Mouse (Mus musculus): ENCODE data around the gene Atp6v1e1.
A peak's percentile ranks its signal among the peaks of the same experiment; 100 is the strongest.
"Not testable (repeated sequence)": the region's sequence is repeated elsewhere in the genome, so short reads cannot be mapped to it uniquely, and the experiment has no call there.

Gene Atp6v1e1

DNA sequence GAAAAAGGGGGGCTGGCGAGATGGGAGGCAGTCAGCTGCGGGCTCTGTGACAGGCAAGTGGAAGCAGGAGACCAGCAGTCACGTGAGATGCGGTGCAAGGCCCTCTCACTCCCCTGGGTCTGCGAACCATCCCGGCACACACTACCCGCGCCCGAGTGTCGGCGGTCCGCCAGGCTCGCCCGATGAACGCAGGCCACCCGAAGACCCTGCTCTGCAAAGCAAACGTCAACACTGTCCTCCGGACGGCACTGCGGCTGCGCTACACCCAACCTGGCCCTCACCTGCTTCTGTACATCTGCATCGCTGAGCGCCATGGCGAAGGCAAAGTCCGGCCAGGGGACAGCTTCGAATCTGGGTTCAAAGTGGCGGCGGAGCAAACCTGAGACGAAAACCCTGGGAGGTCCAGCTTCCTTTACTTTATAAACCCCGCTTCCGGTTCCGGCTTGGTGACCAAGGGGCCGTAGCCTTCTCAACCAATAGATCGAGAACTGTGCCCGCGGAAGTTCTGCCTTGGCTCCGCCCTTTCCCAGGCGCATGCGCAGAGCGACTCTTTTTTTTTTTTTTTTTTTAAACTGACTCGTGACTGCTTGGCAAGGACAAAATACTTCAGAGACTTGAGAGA, at the start of gene Atp6v1e1:
Atp6v1e1 (minus strand) TSS at position 487 of the 622 bp plus-strand sequence.
- peak; percentile 93 for DNase-seq (ENCODE audit: extremely low spot score, low read depth, low spot score)

DNA sequence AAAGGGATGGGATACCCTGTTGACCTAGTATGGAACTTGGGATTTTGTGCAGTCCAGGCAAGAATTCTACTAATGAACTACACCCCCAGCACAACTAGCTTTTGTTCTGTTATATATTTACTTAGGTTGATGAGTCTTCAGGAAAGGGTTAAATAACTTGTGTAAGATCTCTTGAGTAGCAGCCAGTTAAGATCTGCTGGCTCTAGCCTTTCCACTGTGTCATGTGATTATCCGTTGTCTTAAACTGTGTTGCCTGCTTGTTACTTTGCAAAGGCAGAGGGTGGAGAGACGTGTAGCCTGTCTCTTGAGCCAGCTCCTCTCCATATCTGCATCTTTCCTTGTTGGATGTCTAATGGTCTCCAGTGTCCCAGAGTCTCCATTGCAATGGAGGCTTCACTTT, 48.7 kb upstream of the Atp6v1e1 start:
- DNase-seq (ENCODE audit: extremely low spot score, low read depth, low spot score): no peak

DNA sequence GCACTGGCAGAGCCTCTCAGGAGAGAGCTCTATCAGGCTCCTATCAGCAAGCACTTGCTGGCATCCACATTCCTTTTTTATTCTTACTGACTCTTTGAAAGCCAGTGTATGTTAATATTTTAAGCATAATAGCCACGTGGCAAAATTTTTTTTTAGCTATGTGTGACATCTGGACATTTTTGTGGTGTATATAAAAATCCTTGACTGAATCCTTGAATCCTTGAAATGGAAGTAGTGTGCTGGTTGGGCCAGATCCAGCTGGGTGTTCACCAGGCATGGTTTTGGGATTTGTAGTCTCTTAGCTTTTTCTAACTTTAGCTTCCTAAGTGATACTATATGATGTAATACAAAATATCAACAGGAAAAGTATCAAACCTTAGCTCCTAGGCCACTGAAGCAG, 46.2 kb upstream of the Atp6v1e1 start:
- DNase-seq (ENCODE audit: extremely low spot score, low read depth, low spot score): no peak

DNA sequence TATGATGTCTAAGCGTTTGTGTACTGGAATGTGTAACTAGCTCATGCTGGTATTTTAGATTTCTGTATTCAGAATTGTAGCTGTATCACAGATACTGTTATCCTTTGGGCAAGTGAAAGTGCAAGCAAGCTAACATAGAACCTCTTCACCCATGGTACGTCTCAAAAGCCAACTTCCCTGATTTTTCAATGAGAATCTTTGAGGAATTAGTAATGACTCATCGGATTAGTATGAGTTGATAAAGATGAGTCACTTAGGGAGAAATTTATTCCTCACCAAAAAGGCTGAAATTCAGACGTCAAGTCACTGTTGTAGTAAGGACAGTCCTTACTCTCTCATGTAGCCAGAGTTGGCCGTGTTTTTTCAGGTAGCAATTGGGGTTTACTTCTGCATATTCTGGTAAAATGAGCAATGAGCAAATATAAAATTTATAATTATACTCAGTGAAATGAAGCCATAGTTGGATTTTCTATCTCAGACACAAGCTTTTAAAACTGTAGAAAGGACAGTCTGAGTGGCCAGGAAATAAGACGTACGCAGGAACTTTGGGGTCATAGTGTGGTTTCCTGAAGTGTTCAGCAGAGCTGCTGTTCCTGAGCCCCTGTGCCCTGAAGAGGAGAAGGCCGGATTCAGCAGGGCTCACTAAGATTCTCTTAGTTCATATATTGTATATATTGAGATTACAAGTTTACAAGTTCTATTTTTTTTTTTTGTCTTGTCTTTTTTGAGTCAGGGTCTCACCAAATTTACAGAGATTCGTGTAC, 43.6 kb upstream of the Atp6v1e1 start:
- DNase-seq (ENCODE audit: extremely low spot score, low read depth, low spot score): no peak

DNA sequence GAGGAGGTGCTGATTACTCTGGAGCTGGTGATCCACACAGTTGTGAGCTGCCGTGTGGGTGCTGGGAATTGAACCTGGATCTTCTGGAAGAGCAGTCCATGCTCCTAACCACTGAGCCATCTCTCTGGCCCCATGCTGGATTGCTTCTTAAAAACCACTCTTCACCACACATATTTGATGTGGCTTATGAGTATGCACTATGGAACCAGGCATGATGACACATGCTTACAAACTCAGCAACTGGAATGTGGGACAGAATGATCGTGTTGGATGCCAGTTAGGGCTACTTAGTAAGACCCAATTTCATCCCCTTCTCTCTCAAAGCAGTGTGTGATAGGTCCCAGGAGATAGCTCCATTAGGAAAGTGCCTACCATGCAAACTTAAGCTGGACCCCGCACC, 37.5 kb upstream of the Atp6v1e1 start:
- DNase-seq (ENCODE audit: extremely low spot score, low read depth, low spot score): no peak

DNA sequence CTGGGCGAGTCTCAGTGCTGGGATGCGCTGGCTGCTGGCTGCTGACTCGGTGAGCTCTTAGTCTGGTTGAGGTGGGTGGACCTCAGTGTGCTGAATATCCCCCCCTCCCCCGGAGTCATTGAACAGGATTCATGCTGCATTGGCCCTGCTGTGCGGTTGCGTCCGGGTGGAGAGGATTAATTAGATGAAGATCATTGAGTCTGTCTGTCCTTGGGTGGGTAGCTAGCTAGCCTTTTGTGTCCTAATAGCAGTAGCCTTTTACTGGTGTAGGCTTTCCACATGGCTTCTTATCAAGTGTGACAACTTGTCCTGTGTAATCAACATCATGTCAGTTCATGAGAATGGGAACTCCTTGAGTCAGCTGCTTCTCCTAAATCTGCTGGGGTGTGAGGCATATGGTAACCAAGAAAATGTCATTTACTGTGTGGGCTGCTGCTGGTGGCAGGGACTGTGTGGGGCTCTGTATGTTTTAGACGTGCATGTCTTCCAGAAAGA, 35.7 kb upstream of the Atp6v1e1 start:
- DNase-seq (ENCODE audit: extremely low spot score, low read depth, low spot score): no peak

DNA sequence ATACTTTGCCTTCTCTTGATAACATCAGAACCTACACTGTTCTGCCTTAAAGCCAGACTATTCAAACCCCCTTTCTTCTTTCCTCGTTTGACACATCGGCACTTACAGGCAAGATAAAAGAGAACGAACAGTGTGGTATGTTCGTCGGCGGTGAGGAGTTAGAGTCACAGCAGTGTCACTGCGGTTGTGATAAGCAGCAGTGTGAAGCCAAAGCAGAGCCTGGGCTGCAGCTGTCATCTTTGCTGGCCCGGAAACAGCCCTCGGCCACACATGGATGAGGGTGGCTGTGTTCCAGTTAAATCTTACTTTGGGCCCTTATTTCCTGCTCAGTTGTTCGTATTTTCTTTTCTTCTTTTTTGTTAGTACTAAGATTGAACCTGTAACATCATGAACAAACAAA, 31.8 kb upstream of the Atp6v1e1 start:
- no peak for DNase-seq (ENCODE audit: extremely low spot score, low read depth, low spot score)

DNA sequence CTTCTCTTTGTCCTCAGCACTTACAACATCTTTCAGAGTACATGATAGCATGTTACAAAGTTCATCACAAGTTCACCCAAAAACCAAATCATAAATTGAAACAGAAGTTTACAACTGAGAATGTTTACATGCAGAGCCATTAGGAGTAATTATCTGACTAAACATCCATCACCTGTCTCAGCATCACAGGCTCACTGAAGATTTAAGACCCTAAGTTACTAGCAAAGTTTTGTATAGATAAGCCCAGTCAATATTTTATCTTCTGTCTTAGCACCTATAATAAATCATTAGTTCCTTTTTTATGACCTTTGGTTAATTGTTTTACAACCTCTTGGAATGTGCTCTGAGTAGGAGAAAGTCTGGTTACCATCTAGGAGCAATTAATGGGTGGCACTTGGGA, 28.1 kb upstream of the Atp6v1e1 start:
- not testable (repeated sequence) for DNase-seq (ENCODE audit: extremely low spot score, low read depth, low spot score)

DNA sequence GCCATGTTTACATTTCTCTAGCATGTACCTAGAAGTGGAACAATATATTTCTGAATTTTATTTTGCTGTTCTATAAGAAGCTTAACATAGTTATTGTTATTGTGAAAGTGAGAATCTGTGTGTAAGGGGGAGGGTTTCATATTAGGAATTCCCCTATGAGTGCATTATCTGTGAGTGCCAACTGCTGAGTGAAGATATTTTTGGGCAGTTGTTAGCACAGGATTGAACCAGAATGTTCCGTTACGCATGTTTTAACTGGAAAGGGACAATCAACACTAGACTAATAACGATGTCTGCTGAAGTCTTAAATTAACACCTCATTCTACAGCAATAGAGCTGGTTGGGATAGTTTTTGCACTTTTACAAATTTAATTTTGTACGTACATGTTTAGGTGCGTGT, 19.2 kb upstream of the Atp6v1e1 start:
- DNase-seq (ENCODE audit: extremely low spot score, low read depth, low spot score): no peak

DNA sequence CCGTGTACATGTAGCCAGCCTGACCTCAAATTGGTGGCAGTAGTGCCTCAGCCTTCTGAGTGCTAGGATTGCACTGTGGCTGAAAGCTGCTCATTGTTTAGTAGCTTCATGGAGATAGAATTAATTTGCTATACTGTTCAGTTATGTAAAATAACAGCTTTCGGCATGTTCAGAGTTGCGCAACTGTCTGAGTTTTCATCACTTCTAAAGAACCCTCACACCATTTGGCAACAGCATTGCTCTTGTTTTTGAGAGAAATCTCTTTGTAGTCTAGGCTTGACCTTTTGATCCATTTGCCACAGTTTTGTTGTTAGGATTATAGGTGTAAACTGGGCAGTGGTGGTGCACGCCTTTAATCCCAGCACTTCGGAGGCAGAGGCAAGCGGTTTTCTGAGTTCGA, 17.7 kb upstream of the Atp6v1e1 start:
- DNase-seq (ENCODE audit: extremely low spot score, low read depth, low spot score): no peak

DNA sequence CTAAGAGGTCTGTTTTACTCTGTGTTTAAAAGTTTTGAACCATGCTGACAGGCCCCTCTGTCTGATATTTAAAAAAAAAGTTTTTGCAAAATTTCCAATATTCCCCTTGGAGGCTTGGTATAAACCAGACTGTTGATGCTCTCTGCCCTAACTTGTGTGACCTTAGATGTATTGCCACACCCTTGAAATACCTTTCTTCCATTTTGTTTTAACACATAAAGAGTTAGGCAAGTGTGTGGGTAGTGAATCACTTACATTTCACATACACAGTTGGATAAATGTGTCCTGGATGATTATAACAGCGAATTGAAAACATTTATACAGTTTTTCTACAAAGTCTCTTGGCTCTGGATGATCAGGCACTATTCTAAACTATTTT, 14.5 kb upstream of the Atp6v1e1 start:
- no peak for DNase-seq (ENCODE audit: extremely low spot score, low read depth, low spot score)

DNA sequence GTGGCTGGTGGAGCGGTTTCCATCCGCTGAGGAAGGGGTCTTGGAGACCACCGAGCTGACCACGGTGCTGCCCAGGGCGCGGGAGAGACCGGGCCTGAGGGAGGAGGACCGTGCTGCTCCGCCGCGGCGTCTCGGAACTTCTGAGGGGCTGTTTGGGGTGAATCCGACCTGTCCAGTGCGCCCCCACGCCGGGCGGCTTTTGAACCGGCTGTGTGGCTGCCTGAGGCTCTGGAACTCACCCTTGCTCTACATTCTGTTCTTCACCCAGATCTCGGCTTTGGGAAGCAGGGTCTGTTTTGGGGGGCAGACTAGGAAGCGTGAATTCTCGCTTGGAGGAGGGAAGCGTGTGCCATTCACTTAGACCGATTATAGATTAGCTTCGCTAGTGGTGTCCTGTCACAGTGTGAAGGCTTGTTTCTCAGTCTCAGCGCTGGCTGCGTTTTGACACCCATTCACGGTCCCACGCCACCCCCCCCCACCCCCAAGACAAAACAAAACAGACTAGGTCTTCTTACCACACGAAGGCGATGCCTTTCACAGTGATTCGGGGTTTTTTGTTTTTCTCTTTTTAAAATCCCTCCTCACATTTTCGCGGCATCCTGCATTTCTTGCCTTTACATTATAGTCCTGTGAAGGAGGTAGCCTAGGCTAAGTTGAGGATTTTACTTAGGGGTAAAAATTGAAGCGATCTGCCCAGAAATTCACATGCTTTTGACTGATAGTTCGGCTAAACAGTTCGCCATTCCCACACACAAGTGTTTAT, 14.0 kb upstream of the Atp6v1e1 start:
- no peak for DNase-seq (ENCODE audit: extremely low spot score, low read depth, low spot score)

DNA sequence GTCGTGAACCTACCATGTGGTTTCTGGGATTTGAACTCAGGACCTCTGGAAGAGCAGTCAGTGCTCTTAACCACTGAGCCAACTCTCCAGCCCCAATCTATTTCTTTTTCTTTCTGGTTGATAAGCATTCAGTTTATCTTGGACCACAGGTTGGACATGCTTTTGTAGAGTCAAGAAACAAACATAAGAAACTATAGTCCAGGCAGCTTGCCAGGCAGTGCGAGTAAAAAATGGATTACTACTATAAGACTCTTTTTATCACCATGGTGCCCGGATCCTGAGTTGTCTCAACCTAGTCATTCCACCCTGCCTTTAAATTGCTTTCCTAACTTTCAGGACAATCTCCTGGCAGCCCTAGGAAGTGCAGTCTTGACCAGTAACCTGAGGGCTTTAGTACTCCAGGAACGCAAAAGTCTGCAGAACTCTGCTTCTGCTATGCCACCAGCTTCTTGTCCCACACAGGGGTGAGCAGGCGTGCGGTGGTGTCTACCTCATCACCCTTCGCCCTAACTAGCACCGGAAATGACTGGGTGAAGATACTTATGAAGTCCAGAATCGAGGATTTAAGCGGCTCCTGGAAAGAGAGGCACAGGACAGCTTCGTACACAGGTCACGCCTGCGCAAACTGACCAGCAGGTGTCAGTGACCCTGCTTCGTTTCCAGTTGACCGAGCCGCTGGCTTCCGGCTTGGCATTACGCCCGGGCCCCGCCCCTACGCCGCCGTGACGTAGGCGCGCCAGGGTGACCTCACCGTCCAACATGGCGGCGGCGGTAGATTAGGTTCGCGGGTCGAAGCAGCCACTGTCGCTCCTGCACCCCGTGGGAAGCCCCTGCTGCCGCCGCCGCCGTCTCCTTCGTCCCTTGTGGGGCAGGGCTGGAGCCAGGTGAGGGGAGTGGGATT, 13.1 kb upstream of the Atp6v1e1 start, which contains the start of gene Bcl2l13:
Bcl2l13 (plus strand) TSS at position 739 of the 901 bp plus-strand sequence.
- DNase-seq (ENCODE audit: extremely low spot score, low read depth, low spot score): peak; percentile 60

DNA sequence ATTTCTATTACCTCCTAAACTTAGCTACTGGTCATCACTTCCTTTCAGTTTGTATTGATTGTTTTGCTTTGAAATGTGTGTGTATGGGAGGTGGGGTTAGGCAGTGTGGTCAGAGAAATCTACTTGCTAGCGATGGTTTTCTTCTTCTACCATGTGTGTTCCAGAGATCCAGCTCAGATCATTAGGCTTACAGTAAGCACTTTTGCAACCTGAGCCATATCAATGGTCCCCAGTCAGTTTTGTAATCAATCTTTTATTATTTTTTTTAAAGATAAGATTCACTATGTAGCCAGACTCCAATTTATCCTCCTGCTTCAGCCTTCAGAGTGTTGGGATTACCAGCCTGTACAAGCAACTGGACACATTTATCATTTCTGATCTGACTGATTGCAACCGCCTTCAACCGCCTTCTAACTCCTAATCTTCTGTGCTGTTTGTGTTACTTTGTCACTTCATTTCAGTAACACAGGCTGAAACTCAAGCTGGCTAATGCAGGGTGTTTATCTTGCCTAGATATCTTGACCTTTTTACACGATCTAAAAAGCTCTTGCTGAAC, 12.3 kb upstream of the Atp6v1e1 start:
- no peak for DNase-seq (ENCODE audit: extremely low spot score, low read depth, low spot score)

DNA sequence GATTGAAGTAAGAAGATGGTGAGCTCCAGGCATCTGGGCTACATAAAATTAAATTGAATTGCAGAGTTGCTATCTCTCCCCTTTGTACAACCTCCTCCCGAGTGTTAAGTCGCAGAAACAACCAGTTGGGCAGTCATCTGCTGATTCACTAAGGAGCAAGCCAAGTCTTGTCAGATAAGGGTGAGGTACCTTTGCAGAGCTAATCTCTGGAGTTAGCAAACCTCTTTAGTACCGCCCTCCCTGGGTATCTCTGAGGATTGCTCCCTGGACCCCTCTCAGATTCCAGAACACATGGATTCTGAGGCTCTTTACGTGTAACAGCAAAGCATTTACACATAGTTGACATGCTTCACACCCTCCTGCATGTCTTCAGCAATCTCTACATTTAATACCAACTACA, 9.5 kb upstream of the Atp6v1e1 start:
- no peak for DNase-seq (ENCODE audit: extremely low spot score, low read depth, low spot score)

DNA sequence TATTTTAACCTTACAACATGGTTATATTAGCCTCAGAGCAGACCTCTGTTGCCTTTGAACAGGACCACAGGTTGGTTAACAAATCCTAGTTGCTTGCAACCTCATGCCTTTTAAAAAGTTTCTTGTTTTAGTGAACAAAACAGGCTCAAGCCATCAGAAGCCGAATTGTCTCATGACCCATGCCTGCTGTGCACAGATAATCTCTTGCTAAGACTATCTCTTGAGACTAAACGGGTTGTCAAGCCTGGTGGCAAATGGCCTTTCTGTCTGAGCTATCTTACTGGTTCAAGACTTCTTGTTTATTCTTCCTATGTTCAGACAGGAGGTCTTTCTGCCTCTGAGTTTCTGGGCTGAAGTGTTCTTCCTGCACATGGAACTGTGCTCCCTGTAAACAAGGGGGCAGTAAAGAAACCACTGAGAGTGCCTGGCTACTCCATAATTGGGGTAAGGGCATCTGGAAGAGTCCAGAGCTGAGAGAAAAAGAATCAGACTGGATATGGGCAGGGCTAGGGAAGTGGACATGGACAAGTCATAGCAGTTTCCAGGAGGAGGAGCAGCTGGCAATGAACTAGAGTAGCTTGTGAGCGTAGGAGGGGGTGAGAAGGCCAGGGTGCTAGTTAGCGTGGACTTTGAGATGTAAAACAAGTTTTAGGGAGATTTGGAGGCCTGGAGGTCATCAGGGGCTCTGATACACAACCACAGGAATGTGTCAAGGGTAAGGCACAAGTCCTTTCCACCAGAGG, 8.4 kb upstream of the Atp6v1e1 start:
- no peak for DNase-seq (ENCODE audit: extremely low spot score, low read depth, low spot score)

DNA sequence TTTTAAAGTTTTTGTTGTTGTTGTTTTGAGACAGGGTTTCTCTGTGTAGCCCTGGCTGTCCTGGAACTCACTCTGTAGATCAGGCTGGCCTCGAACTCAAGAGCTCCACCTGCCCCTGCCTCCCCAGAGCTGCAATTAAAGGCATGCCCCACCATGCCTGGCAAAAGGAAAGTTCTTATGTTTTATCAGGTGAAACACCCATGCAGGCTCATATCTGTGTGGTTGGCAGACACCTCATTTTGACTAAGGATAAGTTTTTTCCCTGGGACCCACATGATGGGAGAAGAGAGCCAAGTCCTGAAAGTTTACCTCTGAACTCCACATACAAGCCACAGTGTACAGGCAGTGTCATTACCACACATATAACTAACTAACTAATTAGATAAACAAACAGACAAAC, 7.5 kb upstream of the Atp6v1e1 start:
- DNase-seq (ENCODE audit: extremely low spot score, low read depth, low spot score): no peak

DNA sequence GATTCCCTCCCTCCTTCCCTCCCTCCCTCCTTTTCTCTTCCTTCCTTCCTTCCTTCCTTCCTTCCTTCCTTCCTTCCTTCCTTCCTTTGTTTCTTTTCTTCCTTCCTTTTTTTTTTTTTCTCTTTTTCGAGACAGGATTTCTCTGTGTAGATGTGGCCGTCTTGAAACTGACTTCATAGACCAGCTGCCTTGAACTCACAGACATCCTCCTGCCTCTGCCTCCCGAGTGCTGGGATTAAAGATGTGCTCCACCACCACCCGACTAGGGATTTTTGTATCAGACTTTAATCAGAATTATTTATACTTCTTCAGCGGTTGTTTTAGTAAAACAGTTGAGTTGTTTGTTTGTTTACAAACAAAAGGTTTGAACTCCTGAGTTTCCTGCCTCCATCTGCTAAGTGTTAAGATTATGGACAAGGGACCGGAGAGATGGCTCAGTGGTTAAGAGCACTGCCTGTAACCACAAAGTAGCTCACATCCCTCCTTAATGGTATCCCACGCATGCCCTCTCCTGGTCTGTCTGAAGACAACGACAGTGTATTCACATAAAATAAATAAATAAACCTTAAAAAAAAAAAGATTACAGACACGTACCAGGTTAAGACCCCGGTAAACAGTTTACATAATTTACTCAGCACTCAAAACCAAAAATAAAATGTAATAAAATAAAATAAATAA, 483 bp upstream of the Atp6v1e1 start:
- DNase-seq (ENCODE audit: extremely low spot score, low read depth, low spot score): no peak

DNA sequence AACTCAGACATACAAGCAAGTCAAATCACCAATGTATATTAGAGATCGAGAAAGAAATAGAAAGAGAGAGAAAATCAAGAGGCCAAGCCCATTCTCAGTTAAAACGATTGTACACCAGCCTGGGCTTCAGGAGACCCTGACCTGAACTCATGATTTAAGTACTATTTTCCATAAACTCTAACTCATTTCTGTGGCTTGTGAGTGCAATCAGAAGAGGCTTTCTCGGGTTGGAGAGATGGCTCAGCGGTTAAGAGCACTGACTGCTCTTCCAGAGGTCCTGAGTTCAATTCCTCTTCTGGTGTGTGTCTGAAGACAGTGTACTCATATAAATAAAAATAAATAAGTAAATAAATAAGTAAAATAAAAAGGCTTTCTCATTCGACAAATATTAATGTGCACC, 878 bp downstream of the Atp6v1e1 start:
- no peak for DNase-seq (ENCODE audit: extremely low spot score, low read depth, low spot score)
